Mouse (Mus musculus): Measurements from ENCODE around the gene Gm20604. TPM values are rescaled to one million over a fixed set of nuclear protein-coding genes. Genes with fewer than 3 reads are reported as not detected.

Gm20604 gene
- polyA plus RNA-seq (2016; fragmentation: Nextera tagmentation; extraction: Ambion mirVana), result 31.7 and 35.0 TPM in 2 replicates

DNA sequence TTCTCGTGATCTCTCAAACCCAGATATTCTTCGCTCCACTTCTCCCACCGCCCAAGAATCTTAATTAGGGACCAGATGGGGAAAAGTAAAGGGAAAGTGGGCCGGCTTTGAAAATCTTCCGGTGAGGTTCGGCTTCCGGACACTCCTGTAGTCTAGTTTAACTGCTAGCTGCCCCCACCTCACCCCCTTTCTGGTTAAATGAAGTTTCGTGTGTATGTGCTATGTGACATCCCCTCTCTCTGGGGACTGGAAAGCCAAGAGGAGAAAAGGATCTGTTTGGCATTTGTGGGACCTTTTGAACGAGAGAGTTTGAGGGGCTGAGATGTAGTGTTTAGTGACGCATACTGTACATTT lies at the start of gene Gm20604:
Gm20604 (minus strand) TSS at position 270 of the 354 bp plus-strand sequence.
- Histone ChIP-seq H3K9me3 (no peaks in the 10 kb centered on the region), H3K4me3 (peak within 1 kb of the TSS; percentile 91), H3K27ac (peak within 1 kb of the TSS; percentile 94), H3K4me1 (peaks cover 32% of the 10 kb centered on the region), H3K27me3 (ENCODE audit: poor library complexity, severe bottlenecking) (no peaks in the 10 kb centered on the region), H3K36me3 (replicated peaks) (peaks cover 57% of the 10 kb centered on the region)
- DNase-seq (ENCODE audit: extremely low spot score, low spot score), result no peak
- under 1% methylated on average over 10 of the region's 10 CpGs for WGBS

- Histone ChIP-seq H3K4me1 (no peaks in the 10 kb centered on the region), H3K27me3 (ENCODE audit: poor library complexity, severe bottlenecking) (no peaks in the 10 kb centered on the region), H3K4me3 (no peak overlapping the region), H3K9me3 (no peaks in the 10 kb centered on the region), H3K36me3 (replicated peaks) (peaks cover 32% of the 10 kb centered on the region), H3K27ac (no peak overlapping the region)
- 95% methylated on average over 2 of the region's 2 CpGs for WGBS
- no peak for DNase-seq (ENCODE audit: extremely low spot score, low spot score)
These were observed 41.1 kb upstream of the Gm20604 start for GRCm38 (mm10) chr12:102799528-102799927.

DNA sequence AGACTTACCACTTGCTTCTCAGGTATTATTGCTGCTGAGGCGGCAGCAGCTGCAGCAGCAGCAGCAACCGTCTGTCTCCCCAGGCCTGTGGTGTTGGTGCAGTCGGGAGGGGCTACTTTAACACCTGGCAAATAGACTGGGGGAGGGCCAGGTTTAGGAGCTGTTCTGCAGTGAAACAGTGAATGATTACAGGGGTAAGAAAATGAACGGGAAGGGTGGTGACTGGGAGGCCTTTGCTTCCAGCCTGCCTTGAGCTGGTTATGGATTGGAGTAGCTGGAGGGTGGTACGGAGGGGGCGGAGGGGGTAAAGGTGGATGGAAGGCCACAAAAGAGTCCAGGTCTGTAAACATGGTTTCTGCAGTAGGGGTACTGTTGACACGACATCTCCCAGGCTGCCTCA lies 29.5 kb upstream of the Gm20604 start:
- no peak overlapping the region for H3K27ac ChIP-seq
- no peak for DNase-seq (ENCODE audit: extremely low spot score, low spot score)
- 87% methylated on average over 7 of the region's 7 CpGs for WGBS
- H3K4me3 ChIP-seq, result no peak overlapping the region
- no peaks in the 10 kb centered on the region for H3K9me3 ChIP-seq
- H3K27me3 ChIP-seq (ENCODE audit: poor library complexity, severe bottlenecking), result no peaks in the 10 kb centered on the region
- H3K36me3 ChIP-seq (replicated peaks), result peaks cover 95% of the 10 kb centered on the region
- no peaks in the 10 kb centered on the region for H3K4me1 ChIP-seq

- Histone ChIP-seq H3K36me3 (replicated peaks) (peaks cover 91% of the 10 kb centered on the region), H3K27ac (no peak overlapping the region), H3K4me3 (no peak overlapping the region), H3K4me1 (no peaks in the 10 kb centered on the region), H3K9me3 (no peaks in the 10 kb centered on the region), H3K27me3 (ENCODE audit: poor library complexity, severe bottlenecking) (no peaks in the 10 kb centered on the region)
- WGBS, result 92% methylated on average over 5 of the region's 5 CpGs
- DNase-seq (ENCODE audit: extremely low spot score, low spot score), result no peak
These were observed 27.1 kb upstream of the Gm20604 start for GRCm38 (mm10) chr12:102785593-102785985.

DNA sequence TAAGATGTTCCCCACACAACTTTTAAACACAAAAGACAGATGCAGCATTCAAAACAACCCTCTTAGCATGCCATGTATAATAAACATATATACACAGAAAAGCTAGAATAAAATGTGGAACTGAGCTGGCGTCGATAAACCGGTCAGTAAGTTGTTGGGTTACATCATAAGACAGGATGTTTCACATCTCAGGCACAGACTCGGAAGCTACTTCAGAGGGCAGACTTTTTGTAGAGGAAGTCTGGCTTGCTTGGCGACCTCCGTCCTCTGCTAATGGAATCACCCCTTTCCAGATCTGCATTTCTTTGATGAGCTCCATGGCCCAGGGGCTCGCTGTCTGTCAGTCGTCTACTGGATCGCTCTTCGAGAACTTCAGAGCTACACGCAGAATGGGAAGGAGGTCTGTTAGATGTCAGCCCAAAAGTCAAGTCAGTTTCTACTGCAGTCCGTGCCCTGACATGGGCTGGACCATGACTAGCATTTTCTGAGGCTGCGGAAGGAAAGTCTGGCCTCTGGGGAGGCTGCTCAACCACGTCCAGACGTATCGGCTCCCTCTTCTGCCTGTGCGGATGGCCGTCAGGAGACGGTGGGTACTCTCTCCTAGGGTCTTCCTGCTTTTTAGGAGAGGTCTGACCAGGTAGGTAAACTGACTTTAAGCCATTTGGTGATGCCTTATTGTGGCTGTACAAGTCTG lies 26.6 kb upstream of the Gm20604 start:
- Histone ChIP-seq H3K27ac (no peak overlapping the region), H3K4me1 (no peaks in the 10 kb centered on the region), H3K9me3 (no peaks in the 10 kb centered on the region), H3K4me3 (no peak overlapping the region), H3K27me3 (ENCODE audit: poor library complexity, severe bottlenecking) (no peaks in the 10 kb centered on the region), H3K36me3 (replicated peaks) (peaks cover 89% of the 10 kb centered on the region)
- WGBS, result 94% methylated on average over 19 of the region's 19 CpGs
- DNase-seq (ENCODE audit: extremely low spot score, low spot score), result no peak

DNA sequence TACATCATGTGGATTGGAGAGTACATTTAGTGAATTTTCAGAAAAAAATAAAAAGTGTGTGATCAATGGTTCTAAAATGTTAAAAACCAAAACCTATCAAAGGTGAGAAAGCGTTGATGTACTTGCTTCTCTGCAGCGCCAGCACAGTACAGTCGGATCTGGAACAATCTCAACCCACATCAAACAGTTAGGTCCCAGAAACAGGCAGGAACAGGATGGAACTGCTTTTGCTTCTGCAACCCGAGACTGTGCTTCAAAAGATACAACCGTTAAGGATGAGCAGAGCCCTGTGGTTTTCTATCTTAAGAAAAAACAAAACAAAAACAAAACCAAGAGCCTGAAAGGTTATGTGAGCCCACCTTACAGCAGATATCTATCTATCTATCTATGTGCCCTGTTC lies 24.4 kb upstream of the Gm20604 start:
- H3K9me3 ChIP-seq, result no peaks in the 10 kb centered on the region
- DNase-seq (ENCODE audit: extremely low spot score, low spot score), result no peak
- no peak overlapping the region for H3K4me3 ChIP-seq
- H3K27ac ChIP-seq, result no peak overlapping the region
- WGBS, result 92% methylated on average over 5 of the region's 5 CpGs
- H3K36me3 ChIP-seq (replicated peaks), result peaks cover 74% of the 10 kb centered on the region
- H3K4me1 ChIP-seq, result no peaks in the 10 kb centered on the region
- H3K27me3 ChIP-seq (ENCODE audit: poor library complexity, severe bottlenecking), result no peaks in the 10 kb centered on the region

GRCm38 (mm10) chr12:102779452-102779851 lies 21.0 kb upstream of the Gm20604 start:
- H3K36me3 ChIP-seq (replicated peaks), result peaks cover 76% of the 10 kb centered on the region
- WGBS, result 50% methylated on average over 3 of the region's 3 CpGs
- no peaks in the 10 kb centered on the region for H3K4me1 ChIP-seq
- no peaks in the 10 kb centered on the region for H3K27me3 ChIP-seq (ENCODE audit: poor library complexity, severe bottlenecking)
- no peaks in the 10 kb centered on the region for H3K9me3 ChIP-seq
- H3K4me3 ChIP-seq, result no peak overlapping the region
- no peak for DNase-seq (ENCODE audit: extremely low spot score, low spot score)
- H3K27ac ChIP-seq, result no peak overlapping the region

DNA sequence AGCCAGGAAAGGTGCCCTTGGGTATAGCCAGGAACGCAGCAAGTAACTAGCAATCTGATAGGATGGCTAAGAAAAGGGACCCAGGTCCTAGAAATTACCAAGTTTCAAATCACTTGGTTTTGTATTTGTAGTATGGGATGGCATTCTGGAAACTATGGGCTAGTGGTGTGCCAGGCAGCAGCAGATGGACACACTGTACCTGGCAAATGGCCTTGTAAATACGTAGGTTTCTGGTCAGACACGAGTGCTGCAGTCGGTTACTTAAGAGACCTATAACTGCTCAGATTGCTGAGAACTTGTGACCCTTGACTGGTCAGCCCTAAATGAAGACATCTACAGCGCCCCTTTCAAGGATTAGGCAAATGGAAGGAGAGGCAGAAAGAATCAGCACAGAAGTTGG lies 19.7 kb upstream of the Gm20604 start:
- H3K4me1 ChIP-seq, result no peaks in the 10 kb centered on the region
- no peak overlapping the region for H3K27ac ChIP-seq
- H3K9me3 ChIP-seq, result no peaks in the 10 kb centered on the region
- peaks cover 76% of the 10 kb centered on the region for H3K36me3 ChIP-seq (replicated peaks)
- no peak overlapping the region for H3K4me3 ChIP-seq
- no peak for DNase-seq (ENCODE audit: extremely low spot score, low spot score)
- H3K27me3 ChIP-seq (ENCODE audit: poor library complexity, severe bottlenecking), result no peaks in the 10 kb centered on the region
- 85% methylated on average over 5 of the region's 5 CpGs for whole genome bisulfite sequencing

GRCm38 (mm10) chr12:102776035-102776434 lies 17.6 kb upstream of the Gm20604 start:
- 92% methylated on average over 14 of the region's 14 CpGs for WGBS
- Histone ChIP-seq H3K4me3 (no peak overlapping the region), H3K9me3 (peaks cover 2% of the 10 kb centered on the region; the same call in 1 of the 2 replicates), H3K4me1 (no peaks in the 10 kb centered on the region), H3K27ac (no peak overlapping the region), H3K36me3 (replicated peaks) (peaks cover 78% of the 10 kb centered on the region), H3K27me3 (ENCODE audit: poor library complexity, severe bottlenecking) (no peaks in the 10 kb centered on the region)
- no peak for DNase-seq (ENCODE audit: extremely low spot score, low spot score)

- Histone ChIP-seq H3K9me3 (peaks cover 2% of the 10 kb centered on the region; the same call in 1 of the 2 replicates), H3K4me1 (no peaks in the 10 kb centered on the region), H3K27ac (no peak overlapping the region), H3K36me3 (replicated peaks) (peaks cover 99% of the 10 kb centered on the region), H3K4me3 (no peak overlapping the region), H3K27me3 (ENCODE audit: poor library complexity, severe bottlenecking) (no peaks in the 10 kb centered on the region)
- 95% methylated on average over 5 of the region's 5 CpGs for WGBS
- no peak for DNase-seq (ENCODE audit: extremely low spot score, low spot score)
These were observed 14.2 kb upstream of the Gm20604 start for GRCm38 (mm10) chr12:102772676-102773075.

GRCm38 (mm10) chr12:102771601-102772000 lies 13.1 kb upstream of the Gm20604 start:
- no peak overlapping the region for H3K27ac ChIP-seq
- no peak overlapping the region for H3K4me3 ChIP-seq
- peaks cover 99% of the 10 kb centered on the region for H3K36me3 ChIP-seq (replicated peaks)
- no peak for DNase-seq (ENCODE audit: extremely low spot score, low spot score)
- 97% methylated on average over 8 of the region's 8 CpGs for whole genome bisulfite sequencing
- H3K4me1 ChIP-seq, result no peaks in the 10 kb centered on the region
- H3K9me3 ChIP-seq, result peaks cover 2% of the 10 kb centered on the region; the same call in 1 of the 2 replicates
- H3K27me3 ChIP-seq (ENCODE audit: poor library complexity, severe bottlenecking), result no peaks in the 10 kb centered on the region

- 95% methylated on average over 4 of the region's 4 CpGs for WGBS
- Histone ChIP-seq H3K4me1 (no peaks in the 10 kb centered on the region), H3K36me3 (replicated peaks) (peaks cover 98% of the 10 kb centered on the region), H3K27me3 (ENCODE audit: poor library complexity, severe bottlenecking) (no peaks in the 10 kb centered on the region), H3K9me3 (peaks cover 2% of the 10 kb centered on the region; the same call in 1 of the 2 replicates), H3K27ac (no peak overlapping the region), H3K4me3 (no peak overlapping the region)
- DNase-seq (ENCODE audit: extremely low spot score, low spot score), result no peak
These were observed 10.5 kb upstream of the Gm20604 start for GRCm38 (mm10) chr12:102769000-102769399.

- Histone ChIP-seq H3K27me3 (ENCODE audit: poor library complexity, severe bottlenecking) (no peaks in the 10 kb centered on the region), H3K27ac (no peak overlapping the region), H3K9me3 (no peaks in the 10 kb centered on the region), H3K4me3 (no peak overlapping the region), H3K4me1 (peaks cover 16% of the 10 kb centered on the region), H3K36me3 (replicated peaks) (peaks cover 79% of the 10 kb centered on the region)
- DNase-seq (ENCODE audit: extremely low spot score, low spot score), result no peak
These were observed 5.2 kb upstream of the Gm20604 start for GRCm38 (mm10) chr12:102763696-102764095.
